Mouse (Mus musculus): ENCODE results near the gene Dpm3. TPM values are rescaled to one million over a fixed set of nuclear protein-coding genes. Genes with fewer than 3 reads are reported as not detected.

Dpm3 gene
- total RNA-seq (2023), result 10 to 100 TPM; 35.3 to 45.6 TPM

DNA sequence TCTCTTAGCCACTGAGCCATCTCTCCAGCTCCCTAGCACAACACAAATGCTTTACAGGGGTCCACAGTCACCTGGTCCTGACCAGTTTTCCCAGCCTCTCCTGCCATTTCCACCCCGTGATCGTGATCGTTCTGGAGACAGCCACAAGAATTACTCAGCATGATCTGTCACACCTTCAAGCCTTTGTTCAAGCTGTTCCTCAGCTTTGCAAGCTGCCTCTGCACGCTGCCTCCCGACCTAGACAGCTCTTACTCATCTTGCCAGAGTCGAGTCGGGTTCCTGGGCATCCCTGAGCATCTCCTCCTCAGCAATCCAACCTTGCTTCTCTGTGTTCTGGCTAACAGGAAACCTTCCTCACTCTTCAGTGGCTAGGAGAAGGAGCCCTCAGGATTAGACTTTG is at the start of gene Dpm3:
Gene Dpm3, plus strand, starts transcription at position 283 of the 400 bp plus-strand sequence.

GRCm38 (mm10) chr3:89214681-89215411 is 44.3 kb upstream of the Dpm3 start, which contains the start of gene Thbs3:
TSS of gene Thbs3 (plus strand) at chr3:89215180.

GRCm38 (mm10) chr3:89226900-89227299 is 32.3 kb upstream of the Dpm3 start, which contains the start of gene Mtx1:
TSS of gene Mtx1 (minus strand) at chr3:89227088.

GRCm38 (mm10) chr3:89228836-89229235 is 30.3 kb upstream of the Dpm3 start, which contains the start of gene Muc1:
TSS of gene Muc1 (plus strand) at chr3:89229057.

GRCm38 (mm10) chr3:89245688-89246171 is 13.4 kb upstream of the Dpm3 start, which contains the start of gene Krtcap2:
TSS of gene Krtcap2 (plus strand) at chr3:89245966.

GRCm38 (mm10) chr3:89246261-89247100 is 12.7 kb upstream of the Dpm3 start, which contains the start of gene Trim46:
TSS of gene Trim46 (minus strand) at chr3:89246309.

DNA sequence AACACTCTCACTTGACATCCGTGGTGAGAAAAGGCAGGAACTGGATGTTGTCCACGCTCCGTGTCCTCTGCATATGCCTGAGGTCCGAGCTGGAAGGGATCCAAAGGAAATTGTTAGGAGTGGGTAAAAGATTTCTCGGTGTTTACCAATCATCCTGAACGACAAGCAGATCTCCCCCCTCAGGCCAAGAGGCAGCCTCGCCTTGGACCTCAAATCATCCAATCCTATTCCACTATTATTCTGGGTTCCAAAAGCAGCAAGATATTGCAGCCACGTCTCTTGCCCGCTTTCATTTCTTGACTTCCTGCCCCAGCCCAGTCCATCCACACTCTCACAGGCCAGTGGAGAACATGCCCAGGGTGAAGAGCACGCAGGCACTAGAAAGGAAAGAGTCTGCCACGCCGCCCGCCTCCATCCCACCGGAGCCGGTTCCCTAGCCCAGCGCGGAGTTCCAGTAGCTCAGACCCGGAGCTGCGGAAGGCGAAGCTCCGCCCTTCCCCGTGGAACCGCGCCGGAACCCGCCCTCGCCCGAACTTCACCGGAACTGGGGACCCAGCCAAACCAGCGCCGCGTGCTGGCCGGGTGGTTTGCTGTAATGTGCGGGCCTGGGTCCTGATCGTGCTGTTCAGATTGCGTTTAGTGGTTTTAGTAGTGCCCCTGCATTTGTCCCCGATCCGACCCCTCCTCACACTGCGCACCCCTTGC is 11.0 kb downstream of the Dpm3 start, which contains the start of gene Slc50a1:
Gene Slc50a1, minus strand, starts transcription at position 520 of the 705 bp plus-strand sequence.

DNA sequence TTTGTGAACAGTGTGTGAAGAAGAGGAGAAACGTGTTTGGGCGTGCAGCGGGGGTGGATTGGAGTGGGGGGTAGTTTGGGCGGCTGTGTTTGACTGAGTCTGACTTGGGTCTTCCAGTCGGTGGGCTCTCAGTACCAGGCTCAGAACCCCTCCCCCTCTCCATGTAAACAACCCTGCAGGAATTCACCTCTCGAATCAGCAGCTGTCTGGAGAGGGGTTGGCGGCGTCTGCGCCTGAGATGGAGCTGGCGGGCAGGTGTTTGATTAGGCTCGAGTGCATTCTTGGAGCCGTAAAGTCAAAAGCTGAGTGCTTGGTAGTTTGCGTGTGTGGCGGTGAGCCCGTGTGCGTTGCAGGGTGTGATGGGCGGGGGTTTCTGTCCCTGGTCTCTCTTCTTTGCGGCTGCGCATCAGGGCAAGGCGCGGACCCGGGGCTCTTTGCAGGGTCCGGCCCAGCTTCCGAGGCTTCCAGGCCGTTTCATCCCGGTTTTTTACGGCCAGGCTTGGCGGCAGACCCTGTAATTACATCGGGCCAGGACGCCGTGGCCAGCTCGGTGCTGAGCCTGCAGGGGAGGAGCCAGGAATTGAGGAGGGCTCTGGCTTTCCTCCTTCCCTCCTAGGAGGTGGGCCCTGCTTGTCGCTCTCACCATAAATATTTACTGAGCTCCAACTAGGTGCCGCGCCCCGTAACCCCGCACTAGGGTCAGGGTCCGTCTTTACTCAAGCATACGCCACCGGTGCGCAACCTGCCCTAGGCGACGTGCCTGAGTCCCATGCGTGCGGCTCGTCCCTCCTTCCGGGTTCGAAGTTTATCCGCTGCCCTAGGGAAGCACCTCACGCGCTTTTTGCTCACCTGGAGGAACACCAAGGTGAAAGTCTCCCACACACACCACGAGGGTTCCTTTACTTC is 21.7 kb downstream of the Dpm3 start, which contains the start of gene Efna1:
Gene Efna1, minus strand, starts transcription at position 537 of the 906 bp plus-strand sequence.

Other genes with a start within 250 kb of the Dpm3 start
- 10 to 100 TPM; 18.7 to 23.5 TPM for gene Rusc1, start 166.0 kb upstream of the Dpm3 start, total RNA-seq (2023)
- gene Gm43738, start 158.3 kb upstream of the Dpm3 start, total RNA-seq (2023), result not detected
- 10 to 100 TPM; 27.4 to 34.5 TPM for gene Fdps, start 157.4 kb upstream of the Dpm3 start, total RNA-seq (2023)
- gene Pklr, start 123.2 kb upstream of the Dpm3 start, total RNA-seq (2023), result 10 to 100 TPM in 1 of 2 experiments, 1 to 10 TPM in 1; 5.7 to 15.2 TPM
- gene Hcn3, start 99.2 kb upstream of the Dpm3 start, total RNA-seq (2023), result not detected
- 10 to 100 TPM; 46.4 to 68.4 TPM for gene Clk2, start 94.6 kb upstream of the Dpm3 start, total RNA-seq (2023)
- gene Scamp3, start 81.9 kb upstream of the Dpm3 start, total RNA-seq (2023), result 10 to 100 TPM; 43.8 to 48.0 TPM
- gene Fam189b, start 76.2 kb upstream of the Dpm3 start, total RNA-seq (2023), result 1 to 10 TPM; 6.2 to 8.9 TPM
- gene Gba, start 56.4 kb upstream of the Dpm3 start, total RNA-seq (2023), result 10 to 100 TPM; 62.4 to 71.4 TPM
- gene Thbs3, start 44.2 kb upstream of the Dpm3 start, total RNA-seq (2023), result 1 to 10 TPM in 1 of 2 experiments, under 1 TPM in 1; 0.38 to 1.1 TPM
- gene Mtx1, start 32.3 kb upstream of the Dpm3 start, total RNA-seq (2023), result 10 to 100 TPM; 51.2 to 53.3 TPM
- gene Muc1, start 30.3 kb upstream of the Dpm3 start, total RNA-seq (2023), result not detected
- 10 to 100 TPM; 58.9 to 75.6 TPM for gene Krtcap2, start 13.4 kb upstream of the Dpm3 start, total RNA-seq (2023)
- gene Trim46, start 13.0 kb upstream of the Dpm3 start, total RNA-seq (2023), result under 1 TPM; 0.53 to 0.69 TPM
- gene Slc50a1, start 11.2 kb downstream of the Dpm3 start, total RNA-seq (2023), result 10 to 100 TPM; 18.8 to 21.5 TPM
- gene Efna1, start 21.8 kb downstream of the Dpm3 start, total RNA-seq (2023), result not detected
- gene Efna3, start 63.6 kb downstream of the Dpm3 start, total RNA-seq (2023), result not detected
- gene Efna4, start 78.7 kb downstream of the Dpm3 start, total RNA-seq (2023), result not detected
- gene Adam15, start 90.6 kb downstream of the Dpm3 start, total RNA-seq (2023), result 100 to 1,000 TPM; 120 to 129 TPM
- gene Dcst2, start 102.6 kb downstream of the Dpm3 start, total RNA-seq (2023), result not detected
- not detected for gene Dcst1, start 105.9 kb downstream of the Dpm3 start, total RNA-seq (2023)
- gene Zbtb7b, start 135.4 kb downstream of the Dpm3 start, total RNA-seq (2023), result 100 to 1,000 TPM; 134 to 142 TPM
- gene Lenep, start 143.4 kb downstream of the Dpm3 start, total RNA-seq (2023), result under 1 TPM in 1 of 2 experiments, not detected in 1; 0.87 TPM
- 10 to 100 TPM; 14.4 to 16.8 TPM for gene Flad1, start 152.5 kb downstream of the Dpm3 start, total RNA-seq (2023)
- gene Cks1b, start 159.0 kb downstream of the Dpm3 start, total RNA-seq (2023), result 10 to 100 TPM; 42.6 to 51.9 TPM
- gene Shc1, start 159.1 kb downstream of the Dpm3 start, total RNA-seq (2023), result 100 to 1,000 TPM; 104 to 111 TPM
- 10 to 100 TPM; 37.1 to 39.3 TPM for gene Pygo2, start 170.9 kb downstream of the Dpm3 start, total RNA-seq (2023)
- 100 to 1,000 TPM; 149 to 151 TPM for gene Pbxip1, start 177.3 kb downstream of the Dpm3 start, total RNA-seq (2023)
- gene Pmvk, start 195.2 kb downstream of the Dpm3 start, total RNA-seq (2023), result 1 to 10 TPM; 6.7 to 9.7 TPM

All from neutrophil, adult 59 days (primary cell).